Mouse (Mus musculus) stomach, embryonic 16.5 days (tissue): ENCODE results near the gene Apba1. TPM values are rescaled to one million over a fixed set of nuclear protein-coding genes. Genes with fewer than 3 reads are reported as not detected.

Experiments
- ATAC-seq: fragments of 200-750 bp; cut with Nextera tagmentation; 2 replicates; pipeline ENCODE4 v1.8.0; 2017; ENCODE audit warnings: moderate number of reproducible peaks, moderate TSS enrichment; ENCODE audit not compliant: insufficient read depth, low FRiP score
- H3K27ac ChIP-seq: fragments of 300-500 bp; sonication (generic); 2 replicates; pipeline ENCODE4 v1.5.1; 2014; ENCODE audit warnings: low read length
- H3K27me3 ChIP-seq: fragments of 300-500 bp; sonication (generic); 2 replicates; pipeline ENCODE4 v1.6.1; 2014; ENCODE audit warnings: low read length, control low read depth, mixed read lengths; ENCODE audit not compliant: control insufficient read depth, insufficient read depth
- H3K36me3 ChIP-seq: fragments of 300-500 bp; sonication (generic); 2 replicates; pipeline ENCODE4 v1.6.1; 2014; ENCODE audit warnings: low read length; ENCODE audit not compliant: control insufficient read depth, insufficient read depth
- H3K4me1 ChIP-seq: fragments of 300-500 bp; sonication (generic); 2 replicates; pipeline ENCODE4 v1.6.1; 2014; ENCODE audit warnings: low read length, control low read depth, mixed read lengths; ENCODE audit not compliant: control insufficient read depth, insufficient read depth
- H3K4me2 ChIP-seq: fragments of 300-500 bp; sonication (generic); 2 replicates; pipeline ENCODE4 v1.6.1; 2014; ENCODE audit warnings: low read depth, low read length, mixed read lengths
- H3K4me3 ChIP-seq: fragments of 300-500 bp; sonication (generic); replicated peaks from 2 replicates; pipeline ENCODE4 v1.5.1; 2014; ENCODE audit warnings: mild to moderate bottlenecking, low read length
- H3K9ac ChIP-seq: fragments of 300-500 bp; sonication (generic); 2 replicates; pipeline ENCODE4 v1.6.1; 2014; ENCODE audit warnings: low read length
- H3K9me3 ChIP-seq: fragments of 300-500 bp; sonication (generic); replicated peaks from 2 replicates; pipeline ENCODE4 v1.6.1; 2016; ENCODE audit warnings: low read length, control low read depth; ENCODE audit not compliant: control insufficient read depth
- WGBS: fragments of 180-500 bp; shearing (Covaris S2); extraction: QIAGEN DNeasy Blood & Tissue Kit; methylation state at CpG from one replicate; pipeline ENCODE4 v1.1.7; 2014; 5-methylcytosine and 5-hydroxymethylcytosine counted together
- polyA plus RNA-seq: library from polyadenylated mRNA; unstranded; fragments of >200 nt; fragmentation: Nextera tagmentation; extraction: Ambion mirVana; gene quantifications from 2 replicates; pipeline ENCODE4 v1.2.1, GENCODE M21; 2015

Gene Apba1
- polyA plus RNA-seq, 1 experiment from 2014 or later: 0.40 TPM

- H3K9me3 ChIP-seq: no peaks in the 10 kb centered on the region
- no peak overlapping the region for H3K4me3 ChIP-seq
- ATAC-seq: no peak
- H3K36me3 ChIP-seq: no peaks in the 10 kb centered on the region
- no peaks in the 10 kb centered on the region for H3K27me3 ChIP-seq
- 0 out of 2 replicates have a peak, but pooled peaks cover 3% of the 10 kb centered on the region for H3K4me1 ChIP-seq
- no peak overlapping the region for H3K4me2 ChIP-seq
- H3K9ac ChIP-seq: no peak overlapping the region
- WGBS: 75% methylated on average over 4 of the region's 4 CpGs
- no peak overlapping the region for H3K27ac ChIP-seq
Measured at GRCm38 (mm10) chr19:23946751-23947150, 188.1 kb downstream of the Apba1 start.

GRCm38 (mm10) chr19:23947871-23948270 lies 189.2 kb downstream of the Apba1 start:
- Histone ChIP-seq H3K27me3 (no peaks in the 10 kb centered on the region), H3K4me2 (no peak overlapping the region), H3K4me1 (0 out of 2 replicates have a peak, but pooled peaks cover 3% of the 10 kb centered on the region), H3K27ac (no peak overlapping the region), H3K9ac (no peak overlapping the region), H3K9me3 (no peaks in the 10 kb centered on the region), H3K4me3 (no peak overlapping the region), H3K36me3 (no peaks in the 10 kb centered on the region)
- WGBS: 63% methylated on average over 4 of the region's 4 CpGs
- ATAC-seq: no peak

- Histone ChIP-seq H3K9me3 (no peaks in the 10 kb centered on the region), H3K9ac (no peak overlapping the region), H3K4me2 (no peak overlapping the region), H3K27ac (no peak overlapping the region), H3K27me3 (no peaks in the 10 kb centered on the region), H3K4me3 (no peak overlapping the region), H3K36me3 (no peaks in the 10 kb centered on the region), H3K4me1 (0 out of 2 replicates have a peak, but pooled peaks cover 3% of the 10 kb centered on the region)
- 48% methylated on average over 12 of the region's 12 CpGs for WGBS
- ATAC-seq: peak; percentile 50
Measured at GRCm38 (mm10) chr19:23948301-23949000, 189.8 kb downstream of the Apba1 start.

- 86% methylated on average over 8 of the region's 8 CpGs for WGBS
- no peak overlapping the region for H3K27ac ChIP-seq
- no peaks in the 10 kb centered on the region for H3K27me3 ChIP-seq
- ATAC-seq: no peak
- H3K4me2 ChIP-seq: no peak overlapping the region
- H3K36me3 ChIP-seq: no peaks in the 10 kb centered on the region
- no peaks in the 10 kb centered on the region for H3K4me1 ChIP-seq
- no peaks in the 10 kb centered on the region for H3K9me3 ChIP-seq
- no peak overlapping the region for H3K9ac ChIP-seq
- H3K4me3 ChIP-seq: no peak overlapping the region
Measured at GRCm38 (mm10) chr19:23955461-23955860, 196.8 kb downstream of the Apba1 start.

- ATAC-seq: no peak; the same call in 1 of the 2 replicates
- no peak overlapping the region for H3K9ac ChIP-seq
- no peaks in the 10 kb centered on the region for H3K9me3 ChIP-seq
- no peak overlapping the region for H3K27ac ChIP-seq
- no peaks in the 10 kb centered on the region for H3K4me1 ChIP-seq
- H3K36me3 ChIP-seq: no peaks in the 10 kb centered on the region
- no peak overlapping the region for H3K4me2 ChIP-seq
- H3K4me3 ChIP-seq: no peak overlapping the region
- WGBS: 60% methylated on average over 17 of the region's 17 CpGs
- H3K27me3 ChIP-seq: no peaks in the 10 kb centered on the region
Measured at GRCm38 (mm10) chr19:23956299-23956975, 197.8 kb downstream of the Apba1 start.

GRCm38 (mm10) chr19:23957563-23957962 lies 198.9 kb downstream of the Apba1 start:
- H3K4me1 ChIP-seq: no peaks in the 10 kb centered on the region
- no peak overlapping the region for H3K4me3 ChIP-seq
- no peak overlapping the region for H3K9ac ChIP-seq
- no peak overlapping the region for H3K4me2 ChIP-seq
- no peaks in the 10 kb centered on the region for H3K9me3 ChIP-seq
- no peak overlapping the region for H3K27ac ChIP-seq
- ATAC-seq: no peak
- H3K27me3 ChIP-seq: no peaks in the 10 kb centered on the region
- no peaks in the 10 kb centered on the region for H3K36me3 ChIP-seq
- 56% methylated on average over 7 of the region's 7 CpGs for WGBS

GRCm38 (mm10) chr19:23958925-23959324 lies 200.2 kb downstream of the Apba1 start:
- no peak for ATAC-seq
- Histone ChIP-seq H3K9me3 (no peaks in the 10 kb centered on the region), H3K4me1 (no peaks in the 10 kb centered on the region), H3K27me3 (no peaks in the 10 kb centered on the region), H3K36me3 (no peaks in the 10 kb centered on the region), H3K4me2 (no peak overlapping the region), H3K9ac (no peak overlapping the region), H3K4me3 (no peak overlapping the region), H3K27ac (no peak overlapping the region)
- WGBS: 48% methylated on average over 6 of the region's 6 CpGs

GRCm38 (mm10) chr19:23959870-23960269 lies 201.2 kb downstream of the Apba1 start:
- Histone ChIP-seq H3K9me3 (no peaks in the 10 kb centered on the region), H3K9ac (no peak overlapping the region), H3K4me2 (no peak overlapping the region), H3K4me1 (no peaks in the 10 kb centered on the region), H3K4me3 (no peak overlapping the region), H3K36me3 (no peaks in the 10 kb centered on the region), H3K27me3 (no peaks in the 10 kb centered on the region), H3K27ac (no peak overlapping the region)
- peak; percentile 38; the same call in 1 of the 2 replicates for ATAC-seq
- 58% methylated on average over 7 of the region's 7 CpGs for WGBS

- Histone ChIP-seq H3K9ac (no peak overlapping the region), H3K27ac (no peak overlapping the region), H3K9me3 (no peaks in the 10 kb centered on the region), H3K4me1 (no peaks in the 10 kb centered on the region), H3K27me3 (no peaks in the 10 kb centered on the region), H3K36me3 (no peaks in the 10 kb centered on the region), H3K4me3 (no peak overlapping the region), H3K4me2 (no peak overlapping the region)
- ATAC-seq: peak; percentile 8; the same call in 1 of the 2 replicates
- WGBS: 52% methylated on average over 3 of the region's 3 CpGs
Measured at GRCm38 (mm10) chr19:23960275-23960674, 201.6 kb downstream of the Apba1 start.
